Comparison of ENCODE assay signal across 11 mouse cellular contexts in the genomic region with DNA sequence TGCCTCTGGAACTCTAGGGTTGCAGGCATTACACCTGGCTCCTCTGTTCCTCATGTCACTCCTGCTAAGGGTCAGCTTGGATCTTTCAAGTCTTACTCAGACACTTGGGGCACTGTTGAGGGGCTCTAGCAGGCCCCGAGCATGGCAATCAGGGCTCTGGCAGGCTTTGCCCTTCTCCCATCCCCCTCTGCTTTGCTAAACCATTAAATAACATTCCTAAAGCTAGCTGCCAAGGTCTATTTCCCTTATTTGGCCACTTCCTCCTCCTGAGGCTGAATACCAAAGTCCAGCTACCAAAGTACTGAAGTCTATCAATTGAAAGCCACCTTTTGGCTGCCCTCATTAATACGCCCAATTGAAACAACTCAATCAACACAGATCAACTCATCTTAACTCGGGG. TPM values are rescaled to one million over a fixed set of nuclear protein-coding genes. Genes with fewer than 3 reads are reported as not detected.
A peak's percentile ranks its signal among the peaks of the same experiment; 100 is the strongest.
DNase-seq lines count a peak whose midpoint lies in the region; ATAC-seq lines count a peak whose summit lies in the region.
"Had no signal": no experiment of that assay in that cellular context is flagged by ENCODE, and none has a peak within 500 bp of the region (broad histone marks: within the 10 kb centered on the region; RNA-seq: fewer than 3 reads in every experiment).

No protein-coding gene starts in this region.

- intact Hi-C loops in heart, postnatal 36 days (cut with DNase I): no loop called here
- intact Hi-C loops in left cerebral cortex, postnatal 36 days (cut with DNase I): no loop called here

- no peak overlapping the region for H3K4me2 ChIP-seq in embryonic facial prominence, embryonic 11.5 days (ENCODE audit: low read depth, low read length)

- 31% methylated on average over 3 of the region's 3 CpGs for WGBS in embryonic facial prominence, embryonic 11.5 days

- no peaks in the 10 kb centered on the region; the same call in 1 of the 2 replicates for H3K27me3 ChIP-seq in embryonic facial prominence, embryonic 11.5 days (ENCODE audit: control insufficient read depth, insufficient read depth, low read length)

- ATAC-seq in embryonic facial prominence, embryonic 11.5 days (replicated peaks; ENCODE audit: insufficient number of reproducible peaks, low FRiP score, low TSS enrichment, low read depth): no peak

- H3K4me1 ChIP-seq in embryonic facial prominence, embryonic 11.5 days (ENCODE audit: control insufficient read depth, insufficient read depth, low read length): no peaks in the 10 kb centered on the region

- H3K9ac ChIP-seq in embryonic facial prominence, embryonic 11.5 days (replicated peaks; ENCODE audit: low read length): no peak overlapping the region

- peak; percentile 93 for DNase-seq in heart, adult 11 months
- no peak for DNase-seq in heart, postnatal 36 days
- DNase-seq in embryonic facial prominence, embryonic 11.5 days (ENCODE audit: low spot score): peak; percentile 38
- DNase-seq in kidney, postnatal 4 days: peak; percentile 43 to 69
- peak; percentile 8 for DNase-seq in mesoderm, embryonic 11.5 days (ENCODE audit: low read depth, low spot score)
- no peak for DNase-seq in urinary bladder, postnatal 36 days (ENCODE audit: low spot score in 2 of 2)
- DNase-seq in heart, postnatal 4 days: no peak
- no peak for DNase-seq in left cerebral cortex, postnatal 36 days (ENCODE audit: low spot score in 2 of 2)
- DNase-seq: cerebellum, adult 11-12 months; heart, adult 2 months had no signal

- H3K4me3 ChIP-seq in embryonic facial prominence, embryonic 11.5 days (ENCODE audit: low read depth, low read length): no peak overlapping the region
- H3K4me3 ChIP-seq: heart, adult 2 months had no signal

- no peaks in the 10 kb centered on the region for H3K36me3 ChIP-seq in embryonic facial prominence, embryonic 11.5 days (replicated peaks; ENCODE audit: control insufficient read depth, insufficient read depth, low read depth, low read length)

- H3K27ac ChIP-seq in embryonic facial prominence, embryonic 11.5 days (replicated peaks; ENCODE audit: low read depth, low read length): no peak overlapping the region
- H3K27ac ChIP-seq: heart, adult 2 months; macrophage had no signal

- no peaks in the 10 kb centered on the region for H3K9me3 ChIP-seq in embryonic facial prominence, embryonic 11.5 days (replicated peaks; ENCODE audit: control insufficient read depth, low read length)

RNA-seq across cellular contexts. Expression of gene Gstt1, which starts 3.5 kb away (rescaled TPM):
- 10 to 100 TPM; 14.5 to 20.3 TPM for total RNA-seq in heart, postnatal 36 days (2021)
- 6.9 and 7.6 TPM in 2 replicates for polyA plus RNA-seq in embryonic facial prominence, embryonic 11.5 days (2014; fragmentation: Nextera tagmentation; extraction: Ambion mirVana)
- total RNA-seq in heart, postnatal 4 days (2021): 1 to 10 TPM; 3.5 to 4.4 TPM
- 10 to 100 TPM in 1 of 2 experiments, 1 to 10 TPM in 1; 6.2 to 11.4 TPM for total RNA-seq in left cerebral cortex, postnatal 36 days (2021)

RNA-seq across cellular contexts. Expression of gene Gstt3, which starts 13.7 kb away (rescaled TPM):
- total RNA-seq in heart, postnatal 36 days (2021): 1 to 10 TPM; 4.1 to 4.8 TPM
- polyA plus RNA-seq in embryonic facial prominence, embryonic 11.5 days (2014; fragmentation: Nextera tagmentation; extraction: Ambion mirVana): 5.9 and 7.8 TPM in 2 replicates
- 1 to 10 TPM; 1.2 to 1.3 TPM for total RNA-seq in heart, postnatal 4 days (2021)
- total RNA-seq in left cerebral cortex, postnatal 36 days (2021): 1 to 10 TPM in 1 of 2 experiments, under 1 TPM in 1; 0.91 to 2.0 TPM

RNA-seq across cellular contexts. Expression of gene Gm20441, which starts 14.1 kb away (rescaled TPM):
- not detected for total RNA-seq in heart, postnatal 36 days (2021)
- not detected in 2 replicates for polyA plus RNA-seq in embryonic facial prominence, embryonic 11.5 days (2014; fragmentation: Nextera tagmentation; extraction: Ambion mirVana)
- total RNA-seq in heart, postnatal 4 days (2021): not detected
- not detected for total RNA-seq in left cerebral cortex, postnatal 36 days (2021)
- total RNA-seq: heart, adult 2 months had no signal
- polyA plus RNA-seq: heart, adult 2 months; macrophage had no signal

RNA-seq across cellular contexts. Expression of gene Ddt, which starts 21.7 kb away (rescaled TPM):
- total RNA-seq in heart, postnatal 36 days (2021): 100 to 1,000 TPM in 1 of 2 experiments, 10 to 100 TPM in 1; 96.7 to 104 TPM
- 92.0 and 103 TPM in 2 replicates for polyA plus RNA-seq in embryonic facial prominence, embryonic 11.5 days (2014; fragmentation: Nextera tagmentation; extraction: Ambion mirVana)
- total RNA-seq in heart, postnatal 4 days (2021): 10 to 100 TPM; 33.2 to 36.8 TPM
- total RNA-seq in left cerebral cortex, postnatal 36 days (2021): 10 to 100 TPM; 43.5 to 50.0 TPM

RNA-seq across cellular contexts. Expression of gene Gstt4, which starts 27.5 kb away (rescaled TPM):
- not detected for total RNA-seq in heart, postnatal 36 days (2021)
- not detected in 2 replicates for polyA plus RNA-seq in embryonic facial prominence, embryonic 11.5 days (2014; fragmentation: Nextera tagmentation; extraction: Ambion mirVana)
- total RNA-seq in heart, postnatal 4 days (2021): not detected
- total RNA-seq in left cerebral cortex, postnatal 36 days (2021): not detected
- total RNA-seq: heart, adult 2 months had no signal
- polyA plus RNA-seq: macrophage had no signal

Comparison
In these comparisons a context has a peak if more than half of its experiments do, and no peak if none do; other contexts are left out.
1. DNase-seq: peak in heart, adult 11 months (single experiment), embryonic facial prominence, embryonic 11.5 days (single experiment), kidney, postnatal 4 days (2 of 2) and mesoderm, embryonic 11.5 days (single experiment); none in heart, postnatal 36 days (0 of 2), urinary bladder, postnatal 36 days (0 of 2), heart, postnatal 4 days (single experiment) and left cerebral cortex, postnatal 36 days (0 of 2).